Mouse (Mus musculus) telencephalon, adult 2 months (tissue): ENCODE results near the gene Ffar1.
A peak's percentile ranks its signal among the peaks of the same experiment; 100 is the strongest.

Source experiments
- DNase-seq: peaks from one replicate; pipeline ENCODE4 v3.0.0-alpha.2; 2011; ENCODE audit warnings: low read depth, low spot score

Gene Ffar1

DNA sequence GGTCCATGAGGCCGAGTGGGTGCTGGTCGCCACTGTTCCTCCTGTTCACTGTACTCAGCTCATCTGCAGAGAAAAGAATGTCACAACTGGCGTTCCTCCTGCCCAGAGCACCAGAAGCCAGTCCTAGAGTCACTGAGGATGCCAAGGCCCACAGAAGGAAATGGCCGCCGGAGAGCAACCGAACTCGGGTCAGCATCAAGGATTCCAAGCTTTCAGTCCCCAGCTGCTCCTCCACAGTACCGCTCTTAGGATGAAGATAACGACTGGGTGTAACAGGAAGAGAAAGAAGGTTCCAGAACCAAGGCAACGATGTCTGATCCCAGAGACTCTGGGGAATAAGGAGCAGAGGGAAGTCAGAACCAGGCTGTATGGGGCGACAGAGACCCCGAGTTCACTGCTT is at the start of gene Ffar1:
Gene Ffar1, minus strand, starts transcription at position 101 of the 400 bp plus-strand sequence.
- DNase-seq: no peak

DNA sequence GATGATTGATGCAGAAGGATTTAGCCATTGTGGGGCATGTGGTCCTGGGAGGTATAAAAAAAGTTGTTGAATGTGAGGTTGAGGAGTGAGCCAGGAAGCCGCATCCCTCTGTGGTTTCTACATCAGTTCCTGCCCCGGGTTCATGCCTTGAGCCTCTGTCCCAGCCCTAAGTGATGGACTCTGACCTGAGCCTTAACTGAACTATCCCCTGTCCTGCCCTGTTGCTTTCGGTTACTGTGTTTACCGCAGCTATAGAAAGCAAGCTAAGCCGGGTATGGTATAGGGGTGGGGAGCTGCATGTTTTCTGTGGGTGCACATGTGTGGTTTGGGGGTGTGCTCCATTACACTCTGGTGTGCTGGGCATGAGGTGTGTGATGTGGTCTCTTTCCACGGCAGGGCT is 48.4 kb upstream of the Ffar1 start:
- no peak for DNase-seq

DNA sequence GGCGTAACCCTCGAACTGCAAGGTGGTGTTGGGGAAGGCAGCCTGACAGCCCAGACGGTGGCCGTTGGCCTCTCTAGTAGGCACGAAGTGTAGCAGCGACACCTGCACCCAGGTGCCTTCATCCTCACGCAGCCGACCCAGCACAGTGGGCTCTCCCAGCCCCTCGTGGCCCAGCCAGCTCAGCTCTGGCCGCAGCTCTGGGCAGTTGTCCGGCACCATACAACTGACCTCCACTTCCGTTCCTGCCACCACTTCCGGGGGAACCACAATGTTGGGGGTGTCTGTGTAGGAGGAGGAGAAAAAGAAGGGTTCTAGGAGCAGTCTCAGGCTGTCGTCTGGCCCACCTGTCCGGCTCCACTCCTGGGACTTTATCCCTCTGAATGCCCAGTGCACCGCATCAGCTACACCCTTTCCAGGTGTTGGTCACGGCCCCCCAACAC is 47.6 kb upstream of the Ffar1 start:
- no peak for DNase-seq

DNA sequence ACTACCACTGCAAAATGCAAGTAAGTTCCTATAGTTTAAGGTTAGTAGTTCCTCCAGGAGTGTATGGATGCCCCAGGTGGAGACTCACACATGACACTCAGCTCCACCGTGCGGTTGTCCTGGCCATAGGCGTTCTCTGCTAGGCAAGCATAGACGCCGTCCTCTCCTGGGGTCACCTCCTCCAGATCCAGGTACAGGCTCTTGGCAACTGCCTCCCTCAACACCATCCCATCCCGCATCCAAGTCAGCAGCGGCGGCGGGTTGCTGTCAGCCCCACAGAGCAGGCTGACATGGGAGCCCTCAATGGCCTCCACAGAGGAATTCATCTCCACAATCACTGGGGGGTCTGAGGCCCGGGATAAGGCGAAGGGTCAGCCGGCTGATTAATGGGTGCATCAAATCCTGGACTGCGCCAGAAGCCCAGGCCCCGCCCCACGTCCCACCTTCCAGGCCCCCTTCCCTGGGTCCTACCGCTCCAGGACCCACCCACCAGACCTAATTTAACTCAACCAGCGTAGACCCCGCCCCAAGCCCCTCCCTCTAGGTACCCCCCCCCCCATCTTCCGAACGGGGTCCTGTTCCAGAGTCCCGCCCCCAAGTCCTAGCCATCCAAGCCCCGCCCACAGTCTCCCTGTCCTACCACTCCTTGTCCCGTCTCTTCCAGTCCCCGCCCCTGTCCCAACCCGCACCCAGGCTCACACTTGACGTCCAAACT is 47.1 kb upstream of the Ffar1 start:
- no peak for DNase-seq

DNA sequence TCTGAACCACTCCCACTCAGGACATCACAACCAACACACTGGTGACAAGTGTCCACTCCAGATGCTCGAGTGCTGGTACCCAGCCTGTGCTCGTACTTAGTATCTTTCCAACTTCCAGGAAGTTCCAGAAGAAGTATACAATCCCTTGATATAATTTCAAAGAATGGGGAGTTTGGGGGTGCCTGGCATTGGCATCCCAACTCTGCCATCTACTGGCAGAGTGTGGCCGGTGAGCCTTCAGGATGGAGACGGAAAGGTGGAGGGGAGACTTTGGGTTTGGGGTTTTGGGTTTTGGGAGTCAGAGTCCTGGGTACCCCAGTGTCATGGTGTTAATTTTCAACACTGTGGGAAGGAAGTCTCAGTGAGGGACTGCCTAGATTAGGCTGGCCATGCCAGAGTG is 42.7 kb upstream of the Ffar1 start:
- no peak for DNase-seq

DNA sequence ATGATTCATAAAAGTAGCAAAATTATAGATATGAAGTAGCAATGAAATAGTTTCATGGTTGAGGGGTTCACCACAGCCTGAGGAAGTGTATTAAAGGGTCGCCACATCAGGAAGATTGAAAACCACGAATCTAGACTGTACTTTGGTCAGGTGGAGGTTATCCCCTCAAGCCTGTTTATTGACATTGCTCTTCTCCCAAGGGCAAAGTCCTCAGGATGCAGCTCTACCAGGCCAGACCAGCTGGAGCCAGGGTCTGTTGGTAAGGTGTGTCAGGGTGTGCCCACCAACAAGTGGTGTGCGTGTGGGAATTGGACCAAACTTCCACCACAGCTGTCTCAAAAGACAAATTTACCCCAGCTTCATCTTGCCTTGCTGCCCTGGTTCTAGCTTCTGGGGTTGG is 33.9 kb upstream of the Ffar1 start:
- DNase-seq: no peak

DNA sequence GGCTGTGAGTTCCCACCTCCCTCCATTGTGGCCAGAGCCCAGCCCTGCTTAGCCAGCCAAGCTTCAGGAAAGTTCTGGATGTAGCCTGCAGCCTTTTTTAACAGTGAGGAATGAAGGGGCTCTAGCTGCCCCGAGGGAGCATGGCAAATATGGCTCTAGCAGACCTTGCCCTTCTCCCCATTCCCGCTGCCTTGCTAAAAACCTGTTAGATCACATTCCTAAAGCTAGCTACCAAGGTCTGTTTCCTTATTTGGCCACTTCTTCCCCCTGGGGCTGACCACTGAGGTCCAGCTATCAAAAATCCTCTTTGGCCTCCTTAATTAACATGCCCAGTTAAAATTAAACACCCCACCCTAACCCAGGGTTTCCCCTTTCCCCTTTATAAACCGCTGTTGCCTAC is 31.2 kb upstream of the Ffar1 start:
- no peak for DNase-seq

DNA sequence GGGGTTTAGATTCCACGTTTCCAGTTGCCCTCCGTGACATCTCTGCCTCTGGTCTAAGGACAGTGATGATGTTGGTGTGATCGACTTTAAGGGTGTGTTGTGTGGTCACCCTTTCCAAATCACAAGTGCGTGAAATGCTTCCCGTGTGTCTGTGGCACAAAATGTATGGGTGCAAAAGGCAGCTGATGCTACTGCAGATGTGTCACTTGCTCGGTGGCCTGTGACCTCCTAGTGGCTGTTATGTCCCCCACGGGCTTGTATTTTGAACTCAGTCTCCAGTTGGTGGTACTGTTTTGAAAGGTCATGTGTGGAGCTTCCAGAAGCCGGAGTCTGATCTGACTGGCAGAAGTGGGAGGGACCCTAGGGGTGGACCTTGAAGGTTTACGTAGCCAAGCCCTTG is 30.4 kb upstream of the Ffar1 start:
- no peak for DNase-seq

DNA sequence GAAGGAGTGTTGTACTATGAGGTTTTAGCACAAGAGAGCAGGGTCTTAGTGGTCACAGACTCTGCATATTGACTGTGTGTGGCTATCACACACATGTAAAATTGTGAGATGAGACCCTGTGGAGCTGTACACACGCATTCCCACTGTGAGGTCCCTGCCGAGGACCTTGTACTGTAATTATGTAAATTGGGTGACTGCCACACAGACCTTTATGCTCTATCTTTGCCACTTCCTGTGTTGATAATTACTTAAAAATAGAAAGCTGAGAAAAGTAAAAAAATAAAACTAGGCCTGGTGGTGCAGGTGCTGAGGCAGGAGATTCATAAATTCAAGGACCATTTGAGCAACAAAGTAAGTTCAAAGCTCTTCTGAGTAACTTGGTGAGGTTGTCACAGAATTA is 29.3 kb upstream of the Ffar1 start:
- no peak for DNase-seq

DNA sequence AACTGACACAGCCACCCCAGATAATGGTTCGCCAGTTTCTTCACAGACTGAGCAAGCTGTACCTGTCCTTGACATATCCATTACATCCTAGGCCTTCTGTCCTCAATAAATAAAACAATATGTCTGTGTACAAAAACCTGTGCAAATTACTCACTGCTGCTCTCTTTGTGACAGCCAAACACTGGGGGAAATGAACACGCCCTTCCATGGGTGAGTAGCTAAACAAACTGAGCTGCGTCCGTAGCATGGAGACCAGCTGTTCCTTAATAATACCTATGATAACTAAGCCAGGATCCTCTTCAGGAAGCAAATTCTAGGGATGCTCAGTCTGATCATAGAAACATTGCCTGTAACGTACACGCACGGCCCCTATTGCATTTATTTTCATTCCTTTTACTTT is 27.4 kb upstream of the Ffar1 start:
- no peak for DNase-seq

DNA sequence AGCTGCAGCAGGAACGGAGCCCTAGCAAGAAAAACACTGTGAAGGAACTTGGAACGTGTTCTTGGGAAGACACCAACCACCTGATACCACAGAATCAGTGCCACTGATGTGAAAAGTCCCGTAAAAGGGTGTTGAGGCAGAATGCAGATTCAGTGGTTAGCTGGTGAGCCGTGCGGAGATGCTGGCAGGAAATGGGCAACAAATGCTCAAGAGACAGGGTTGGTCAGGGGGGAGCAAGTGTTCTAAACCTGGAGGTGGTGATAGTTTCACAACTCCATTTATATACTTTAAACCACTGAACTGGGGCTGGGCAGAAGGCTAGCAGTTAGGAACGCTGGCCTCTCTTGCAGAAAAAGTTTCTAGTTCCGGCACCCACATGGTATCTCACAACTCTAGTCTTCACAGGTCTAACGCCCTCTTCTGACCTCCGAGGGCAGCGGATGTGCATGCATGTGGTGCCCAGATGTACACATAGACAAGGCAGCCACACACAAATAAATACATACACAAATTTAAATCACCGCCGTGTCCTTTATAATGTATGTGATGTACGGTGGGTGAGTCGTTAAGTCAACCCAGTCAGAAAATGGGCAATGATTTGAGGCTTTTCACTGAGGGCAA is 26.3 kb upstream of the Ffar1 start:
- DNase-seq: no peak

DNA sequence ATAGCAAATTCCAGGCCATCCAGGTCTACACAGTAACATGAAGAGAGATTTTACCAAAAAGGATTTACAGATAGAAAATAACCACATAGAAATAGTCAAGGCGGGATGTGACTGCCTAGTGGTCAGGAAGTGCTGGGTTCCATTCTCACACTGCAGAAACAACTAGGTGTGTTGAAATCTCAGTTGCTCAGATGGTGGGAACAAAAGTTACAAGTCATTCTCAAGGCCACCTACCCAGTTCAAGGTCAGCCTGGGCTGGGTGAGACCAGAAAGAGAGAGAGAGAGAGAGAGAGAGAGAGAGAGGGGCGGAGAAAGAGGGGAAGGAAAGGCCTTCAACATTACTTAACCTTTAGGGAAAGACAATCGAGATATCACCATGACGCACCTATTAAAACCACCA is 25.5 kb upstream of the Ffar1 start:
- DNase-seq: no peak

DNA sequence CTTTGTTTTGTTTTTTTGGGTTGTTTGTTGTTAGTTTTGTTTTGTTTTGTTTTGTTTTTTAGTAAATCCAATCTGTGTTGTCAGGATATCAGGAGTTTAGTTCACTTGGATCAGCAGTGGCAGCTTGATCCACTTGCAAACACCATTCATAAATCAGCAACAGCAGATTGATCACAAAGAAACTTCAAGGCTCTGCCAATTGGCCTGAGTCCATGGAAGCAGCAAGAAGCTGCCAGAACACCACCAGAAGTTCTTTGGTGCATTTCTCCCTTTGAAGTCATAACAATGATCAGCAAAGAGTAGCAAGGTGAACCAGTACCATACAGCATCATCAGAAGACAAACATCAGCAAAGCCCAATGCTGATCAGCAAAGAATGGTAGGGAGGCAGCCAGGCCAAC is 22.7 kb upstream of the Ffar1 start:
- DNase-seq: no peak

DNA sequence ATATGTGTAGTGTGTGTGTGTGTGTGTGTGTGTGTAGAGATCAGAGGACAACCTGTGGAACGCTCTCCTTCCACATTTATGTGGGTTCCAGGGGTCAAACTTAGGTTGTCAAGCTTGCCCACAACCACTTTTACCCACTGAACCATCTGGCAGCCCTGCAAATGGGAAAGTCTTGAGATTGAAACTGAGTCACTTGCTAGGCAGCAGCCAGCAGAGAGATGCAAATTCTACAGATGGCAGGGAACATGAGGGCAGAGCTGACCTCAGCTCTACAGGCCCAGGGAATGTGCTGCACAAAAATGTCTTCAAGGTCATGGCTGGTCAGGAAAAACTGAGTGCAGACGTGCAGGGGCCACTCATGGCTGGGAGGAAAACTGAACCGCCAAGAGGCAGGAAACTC is 20.0 kb upstream of the Ffar1 start:
- no peak for DNase-seq

DNA sequence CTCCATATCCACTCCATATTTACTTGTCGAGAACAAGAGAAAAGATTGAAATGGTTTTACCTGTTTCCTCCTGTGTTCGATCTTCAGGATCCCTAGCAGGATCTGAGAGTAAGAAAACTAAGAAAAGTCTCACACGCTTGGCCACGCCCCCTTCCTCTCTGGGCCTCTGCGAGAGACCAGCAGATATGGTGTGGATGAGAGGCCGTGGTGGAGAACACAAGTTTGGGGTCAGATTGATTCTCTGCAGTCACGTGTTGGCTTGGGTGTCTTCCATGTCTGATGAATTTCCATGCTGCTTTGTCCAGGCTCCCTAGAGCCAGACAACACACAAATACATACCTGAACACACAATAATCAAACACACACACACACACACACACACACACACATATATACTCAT is 18.8 kb upstream of the Ffar1 start, which contains the start of gene Cd22:
Gene Cd22, minus strand, starts transcription at position 167 of the 400 bp plus-strand sequence.
- DNase-seq: no peak

DNA sequence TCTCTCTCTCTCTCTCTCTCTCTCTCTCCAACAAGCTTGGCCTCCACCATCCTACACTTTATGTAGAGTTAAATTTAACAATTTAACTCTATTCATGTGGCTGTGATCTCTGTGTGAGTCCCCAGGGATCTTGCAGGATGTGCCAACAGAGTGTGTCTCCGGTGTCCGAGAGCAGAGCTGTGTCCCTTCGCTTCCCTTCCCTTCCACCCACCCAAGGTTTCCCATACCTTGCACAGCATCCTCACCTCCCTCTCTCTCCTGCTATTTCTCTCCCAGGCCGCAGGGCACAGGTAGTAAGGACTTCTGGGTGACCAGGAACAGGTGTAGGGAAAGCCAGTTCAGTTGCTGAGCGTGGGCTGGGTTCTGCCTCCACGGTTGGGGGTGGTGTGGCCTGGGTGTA is 17.6 kb upstream of the Ffar1 start:
- DNase-seq: no peak

DNA sequence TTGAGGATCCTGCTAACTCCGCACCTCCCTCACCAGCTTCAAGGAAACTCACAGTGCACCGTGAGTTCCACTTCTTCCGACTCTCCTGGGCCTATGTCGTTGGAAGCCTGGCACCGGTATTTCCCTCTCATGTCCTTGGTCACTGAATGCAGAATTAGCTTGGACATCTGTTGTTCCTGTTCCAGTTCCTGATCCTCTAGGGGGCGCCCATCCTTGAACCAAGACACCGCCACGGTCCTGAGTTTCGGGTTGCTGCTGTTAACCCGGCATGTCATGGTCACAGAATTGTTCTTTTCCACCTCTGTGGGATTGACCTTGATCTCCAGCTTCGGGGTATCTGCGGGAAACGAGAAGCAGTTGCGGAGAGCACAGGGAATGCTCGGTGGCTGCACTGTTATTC is 11.7 kb upstream of the Ffar1 start:
- no peak for DNase-seq

DNA sequence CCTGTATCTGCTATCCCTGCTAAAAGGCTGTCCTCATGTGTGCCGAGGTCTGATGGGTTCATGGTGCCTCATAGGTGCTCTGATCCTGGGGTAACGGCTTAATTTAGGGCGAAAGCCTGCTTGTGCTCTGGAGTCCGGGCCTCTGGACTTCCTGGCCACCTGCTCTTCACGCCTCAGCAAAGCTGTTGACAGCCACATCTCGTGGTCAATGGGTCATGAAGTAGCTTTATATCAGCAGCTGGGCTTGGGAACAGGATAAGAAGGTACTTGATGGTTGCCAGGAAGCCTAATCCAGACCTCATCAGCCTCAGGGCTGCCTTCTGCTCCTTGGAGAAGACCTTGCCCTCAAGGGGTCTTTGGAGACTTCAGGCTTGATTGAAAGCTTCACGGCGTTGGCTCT is 2.0 kb upstream of the Ffar1 start:
- no peak for DNase-seq

DNA sequence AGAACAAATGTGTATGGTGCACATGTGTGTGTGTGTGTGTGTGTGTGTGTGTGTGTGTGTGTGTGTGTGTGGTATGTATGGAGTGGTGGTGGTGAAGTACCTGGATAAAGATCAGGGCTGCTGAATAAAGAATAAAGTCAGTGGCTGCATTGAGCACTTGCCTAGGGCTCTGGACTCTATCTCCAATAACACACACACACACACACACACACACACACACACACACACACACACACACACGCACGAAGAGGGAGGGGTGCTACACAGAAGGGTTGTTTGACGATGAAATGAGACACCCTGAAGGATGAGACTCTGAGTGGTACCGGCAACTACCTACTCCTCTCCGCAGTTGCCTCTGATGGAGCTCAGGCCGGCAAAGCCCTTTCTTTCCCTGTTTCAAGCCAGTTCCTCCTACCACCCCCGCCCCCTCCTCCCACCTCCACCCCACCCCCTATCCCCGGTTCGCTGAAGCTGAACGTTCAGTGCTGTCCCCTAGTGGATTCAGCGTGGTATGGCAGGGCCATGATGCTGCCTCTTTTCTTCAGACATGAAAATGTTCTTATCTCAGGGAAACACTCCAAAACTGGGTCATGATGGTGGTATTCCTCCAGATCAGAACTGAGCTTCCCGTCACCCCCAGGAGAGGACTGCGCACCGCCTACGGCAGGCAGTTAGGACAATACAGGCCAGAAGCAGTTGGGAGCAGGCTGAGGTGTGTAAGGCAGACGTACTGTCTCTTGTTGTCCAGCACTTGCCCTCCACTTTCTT is 1.5 kb downstream of the Ffar1 start:
- DNase-seq: peak; percentile 27

DNA sequence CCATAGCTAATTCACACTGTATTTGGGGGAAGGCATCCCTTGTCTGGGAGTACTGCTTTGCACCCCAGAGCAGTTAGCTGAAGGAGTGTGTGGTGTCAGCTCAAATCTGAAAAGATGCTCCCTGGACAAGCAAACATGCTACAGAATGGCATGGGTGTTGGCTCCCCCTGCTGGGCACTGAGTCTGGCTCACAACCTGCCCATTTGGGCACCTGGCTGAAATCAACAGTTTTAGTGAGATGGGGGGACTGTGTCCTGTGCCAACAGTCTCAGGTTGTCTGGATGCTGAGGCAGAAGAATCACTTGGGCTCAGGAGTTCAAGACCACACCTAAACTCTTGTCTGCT is 2.1 kb downstream of the Ffar1 start:
- peak; percentile 55 for DNase-seq

DNA sequence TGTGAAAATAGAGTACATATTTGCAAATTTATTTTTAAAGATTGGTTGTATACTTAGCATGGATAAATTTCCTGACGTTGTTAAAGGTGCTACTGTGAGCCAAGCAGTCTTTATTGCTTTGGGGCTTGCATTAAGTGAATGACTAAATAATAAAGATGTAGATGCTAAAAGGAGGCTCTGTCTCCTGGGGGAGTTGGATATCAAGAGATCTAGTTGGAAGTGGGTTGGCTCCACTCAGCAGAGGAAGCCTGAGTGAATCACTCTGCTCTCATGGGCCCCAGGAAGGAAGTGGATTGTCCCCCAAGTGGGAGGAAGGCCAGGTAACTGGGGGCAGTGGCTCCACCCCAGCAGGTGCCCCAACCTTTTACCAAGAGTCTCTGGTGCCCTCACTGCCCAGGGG is 3.6 kb downstream of the Ffar1 start:
- DNase-seq: no peak

DNA sequence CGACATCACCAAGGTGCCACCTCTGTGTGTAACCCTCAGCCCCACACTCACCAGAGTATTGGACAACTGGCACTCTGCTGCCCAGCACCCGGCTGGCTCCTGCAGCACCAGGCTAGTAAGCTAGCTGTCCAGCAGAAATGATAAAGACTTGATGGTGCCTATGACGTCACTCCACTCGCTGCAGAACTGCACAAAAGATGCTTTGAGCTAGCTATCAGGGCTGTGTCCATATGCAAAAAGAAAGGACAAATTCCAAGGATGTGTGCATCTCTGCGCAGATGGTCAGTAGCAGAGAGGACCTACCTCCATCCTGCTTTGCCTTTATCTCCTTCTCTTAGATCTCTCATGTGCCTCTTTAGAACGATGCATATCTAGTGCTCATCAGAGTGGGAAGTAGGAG is 5.3 kb downstream of the Ffar1 start, which contains the start of gene Ffar3:
Gene Ffar3, minus strand, starts transcription at position 101 of the 400 bp plus-strand sequence.
- DNase-seq: no peak

DNA sequence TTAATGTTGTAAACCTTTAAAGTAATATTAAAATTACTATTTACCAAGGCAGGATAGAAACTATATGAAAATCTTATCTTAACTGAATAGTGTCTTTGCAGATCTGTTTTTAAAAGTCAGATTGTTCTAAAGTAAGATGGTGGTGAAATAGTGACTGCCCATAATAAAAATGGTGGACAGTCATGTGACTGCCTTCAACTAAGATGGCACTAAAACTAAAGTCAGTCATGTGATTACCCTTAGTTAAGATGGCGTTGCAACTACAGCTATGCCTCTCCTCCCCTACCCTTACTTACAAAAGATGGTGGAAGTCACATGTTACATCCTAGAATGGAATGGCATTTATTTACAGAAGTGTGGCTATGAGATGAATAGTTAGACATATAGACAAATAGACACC is 9.9 kb downstream of the Ffar1 start:
- DNase-seq: no peak
